Mouse (Mus musculus): Measurements from ENCODE around the gene Naip2.
"Not testable (repeated sequence)": the region's sequence is repeated elsewhere in the genome, so short reads cannot be mapped to it uniquely, and the experiment has no call there.

Gene Naip2

GRCm38 (mm10) chr13:100201659-100202333, at the start of gene Naip2:
Gene Naip2 (minus strand): TSS chr13:100202092.
- in situ Hi-C loops (cut with MboI) = not testable (repeated sequence)

GRCm38 (mm10) chr13:100246896-100247519, 45.1 kb upstream of the Naip2 start:
- in situ Hi-C loops (cut with MboI) = not testable (repeated sequence)

GRCm38 (mm10) chr13:100246223-100246622, 44.3 kb upstream of the Naip2 start, which contains the start of gene Naip5:
Gene Naip5 (minus strand): TSS chr13:100246323.
- in situ Hi-C loops (cut with MboI) = not testable (repeated sequence)

- in situ Hi-C loops (cut with MboI) = no loop called here
Observed at GRCm38 (mm10) chr13:100243702-100244101, 41.8 kb upstream of the Naip2 start.

- in situ Hi-C loops (cut with MboI) = not testable (repeated sequence)
Observed at GRCm38 (mm10) chr13:100213683-100214082, 11.8 kb upstream of the Naip2 start.

GRCm38 (mm10) chr13:100210540-100210939, 8.6 kb upstream of the Naip2 start:
- in situ Hi-C loops (cut with MboI) = no loop called here

- in situ Hi-C loops (cut with MboI) = no loop called here
Observed at GRCm38 (mm10) chr13:100203319-100203718, 1.4 kb upstream of the Naip2 start.

GRCm38 (mm10) chr13:100200778-100201177, 1.1 kb downstream of the Naip2 start:
- in situ Hi-C loops (cut with MboI) = no loop called here

- in situ Hi-C loops (cut with MboI) = no loop called here
Observed at GRCm38 (mm10) chr13:100195421-100195820, 6.5 kb downstream of the Naip2 start.

GRCm38 (mm10) chr13:100183111-100183510, 18.8 kb downstream of the Naip2 start:
- in situ Hi-C loops (cut with MboI) = not testable (repeated sequence)

- in situ Hi-C loops (cut with MboI) = not testable (repeated sequence)
Observed at GRCm38 (mm10) chr13:100174360-100174759, 27.5 kb downstream of the Naip2 start.

GRCm38 (mm10) chr13:100166378-100166777, 35.5 kb downstream of the Naip2 start:
- in situ Hi-C loops (cut with MboI) = not testable (repeated sequence)

- in situ Hi-C loops (cut with MboI) = not testable (repeated sequence)
Observed at GRCm38 (mm10) chr13:100162467-100162866, 39.4 kb downstream of the Naip2 start.

- in situ Hi-C loops (cut with MboI) = not testable (repeated sequence)
Observed at GRCm38 (mm10) chr13:100161171-100161870, 40.6 kb downstream of the Naip2 start.

GRCm38 (mm10) chr13:100156624-100157023, 45.3 kb downstream of the Naip2 start:
- in situ Hi-C loops (cut with MboI) = no loop called here

- in situ Hi-C loops (cut with MboI) = no loop called here
Observed at GRCm38 (mm10) chr13:100152659-100153058, 49.2 kb downstream of the Naip2 start.

GRCm38 (mm10) chr13:100141646-100142314, 60.1 kb downstream of the Naip2 start:
- in situ Hi-C loops (cut with MboI) = no loop called here

- in situ Hi-C loops (cut with MboI) = no loop called here
Observed at GRCm38 (mm10) chr13:100125258-100125643, 76.6 kb downstream of the Naip2 start.

GRCm38 (mm10) chr13:100124423-100125257, 77.3 kb downstream of the Naip2 start, which contains the start of gene Smn1:
Gene Smn1 (plus strand): TSS chr13:100124852.
- in situ Hi-C loops (cut with MboI) = no loop called here

- in situ Hi-C loops (cut with MboI) = no loop called here
Observed at GRCm38 (mm10) chr13:100123970-100124369, 77.9 kb downstream of the Naip2 start.
